Mouse (Mus musculus) liver, adult (tissue): ENCODE data around the gene Mrpl37.

ENCODE experiments used
- GATA4 ChIP-seq: IDR thresholded peaks from 2 replicates; pipeline ENCODE4 v1.6.1; 2014; ENCODE audit warnings: mild to moderate bottlenecking, low read length; ENCODE audit not compliant: insufficient replicate concordance

The Mrpl37 gene

GRCm38 (mm10) chr4:107066252-107067124 lies at the start of gene Mrpl37, which contains the start of gene Cyb5rl:
Mrpl37 (minus strand) TSS chr4:107066868.
Cyb5rl (plus strand) TSS chr4:107066988.
- TF ChIP-seq GATA4 = no peak

- TF ChIP-seq GATA4 = no peak
These were observed 47.6 kb upstream of the Mrpl37 start for GRCm38 (mm10) chr4:107114278-107114677.

- no peak for TF ChIP-seq GATA4
These were observed 41.6 kb upstream of the Mrpl37 start for GRCm38 (mm10) chr4:107108291-107108731.

GRCm38 (mm10) chr4:107106777-107107176 lies 40.1 kb upstream of the Mrpl37 start:
- no peak for TF ChIP-seq GATA4

GRCm38 (mm10) chr4:107102220-107102619 lies 35.6 kb upstream of the Mrpl37 start:
- TF ChIP-seq GATA4 = no peak

- TF ChIP-seq GATA4 = no peak
These were observed 32.3 kb upstream of the Mrpl37 start for GRCm38 (mm10) chr4:107098791-107099525.

GRCm38 (mm10) chr4:107098375-107098774 lies 31.7 kb upstream of the Mrpl37 start:
- TF ChIP-seq GATA4 = no peak

GRCm38 (mm10) chr4:107097871-107098270 lies 31.2 kb upstream of the Mrpl37 start:
- no peak for TF ChIP-seq GATA4

- no peak for TF ChIP-seq GATA4
These were observed 30.2 kb upstream of the Mrpl37 start, which contains the start of gene Cdcp2 for GRCm38 (mm10) chr4:107096841-107097373. Cdcp2 (plus strand) TSS chr4:107096891.

- no peak for TF ChIP-seq GATA4
These were observed 29.4 kb upstream of the Mrpl37 start for GRCm38 (mm10) chr4:107096043-107096442.

GRCm38 (mm10) chr4:107094484-107095187 lies 28.0 kb upstream of the Mrpl37 start:
- no peak for TF ChIP-seq GATA4

GRCm38 (mm10) chr4:107091696-107092095 lies 25.0 kb upstream of the Mrpl37 start:
- no peak for TF ChIP-seq GATA4

GRCm38 (mm10) chr4:107084858-107085257 lies 18.2 kb upstream of the Mrpl37 start:
- TF ChIP-seq GATA4 = no peak

GRCm38 (mm10) chr4:107084343-107084742 lies 17.7 kb upstream of the Mrpl37 start:
- no peak for TF ChIP-seq GATA4

GRCm38 (mm10) chr4:107083126-107083525 lies 16.5 kb upstream of the Mrpl37 start:
- no peak for TF ChIP-seq GATA4
